Mouse (Mus musculus) forebrain, embryonic 11.5 days (tissue): Measurements from ENCODE around the gene Hoxa13. TPM values are rescaled to one million over a fixed set of nuclear protein-coding genes. Genes with fewer than 3 reads are reported as not detected.

Experiments used
- ATAC-seq: fragments of 200-750 bp; cut with Nextera tagmentation; replicated peaks from 2 replicates; pipeline ENCODE4 v1.8.0; 2017; ENCODE audit warnings: moderate TSS enrichment; ENCODE audit not compliant: low FRiP score
- DNase-seq: peaks from one replicate; pipeline ENCODE4 v3.0.0-alpha.2; 2017; ENCODE audit warnings: low spot score
- H3K27ac ChIP-seq: fragments of 300-500 bp; sonication (generic); 2 replicates; pipeline ENCODE4 v1.5.1; 2014; ENCODE audit warnings: low read depth, low read length
- H3K27me3 ChIP-seq: fragments of 300-500 bp; sonication (generic); 2 replicates; pipeline ENCODE4 v1.6.1; 2014; ENCODE audit warnings: mild to moderate bottlenecking, low read length, mixed read lengths; ENCODE audit not compliant: control insufficient read depth, insufficient read depth
- H3K36me3 ChIP-seq: fragments of 300-500 bp; sonication (generic); 2 replicates; pipeline ENCODE4 v1.6.1; 2014; ENCODE audit warnings: mild to moderate bottlenecking, low read length, moderate library complexity, mixed read lengths; ENCODE audit not compliant: control insufficient read depth, insufficient read depth
- H3K4me1 ChIP-seq: fragments of 300-500 bp; sonication (generic); replicated peaks from 2 replicates; pipeline ENCODE4 v1.6.1; 2014; ENCODE audit warnings: low read length, mixed read lengths; ENCODE audit not compliant: control insufficient read depth, insufficient read depth
- H3K4me2 ChIP-seq: fragments of 300-500 bp; sonication (generic); 2 replicates; pipeline ENCODE4 v1.6.1; 2014; ENCODE audit warnings: low read depth, mild to moderate bottlenecking, low read length, moderate library complexity, mixed read lengths; ENCODE audit not compliant: severe bottlenecking
- H3K4me3 ChIP-seq: fragments of 300-500 bp; sonication (generic); 2 replicates; pipeline ENCODE4 v1.5.1; 2014; ENCODE audit warnings: low read depth, low read length
- H3K9ac ChIP-seq: fragments of 300-500 bp; sonication (generic); 2 replicates; pipeline ENCODE4 v1.6.1; 2014; ENCODE audit warnings: low read length
- H3K9me3 ChIP-seq: fragments of 300-500 bp; sonication (generic); 2 replicates; pipeline ENCODE4 v1.6.1; 2016; ENCODE audit warnings: low read length, mixed read lengths; ENCODE audit not compliant: control insufficient read depth
- WGBS: fragments of 180-500 bp; shearing (Covaris S2); extraction: QIAGEN DNeasy Blood & Tissue Kit; methylation state at CpG from one replicate; pipeline ENCODE4 v1.1.7; 2014; 5-methylcytosine and 5-hydroxymethylcytosine counted together
- polyA plus RNA-seq: library from polyadenylated mRNA; unstranded; fragments of >200 nt; fragmentation: Nextera tagmentation; extraction: Ambion mirVana; gene quantifications from 2 replicates; pipeline ENCODE4 v1.2.1, GENCODE M21; 2014

Hoxa13 gene
- polyA plus RNA-seq, 1 experiment from 2014 or later = not detected

- H3K9ac ChIP-seq = no peak overlapping the region
- H3K4me1 ChIP-seq = peaks cover 9% of the 10 kb centered on the region
- no peak for ATAC-seq
- H3K4me2 ChIP-seq = no peak overlapping the region
- 13% methylated on average over 32 of the region's 32 CpGs for WGBS
- no peaks in the 10 kb centered on the region for H3K36me3 ChIP-seq
- H3K9me3 ChIP-seq = no peaks in the 10 kb centered on the region
- H3K27ac ChIP-seq = no peak overlapping the region
- DNase-seq = peak; percentile 64
- H3K27me3 ChIP-seq = peaks cover 100% of the 10 kb centered on the region
- no peak overlapping the region for H3K4me3 ChIP-seq
Measured at GRCm38 (mm10) chr6:52220003-52220864, 40.4 kb downstream of the Hoxa13 start.

- peaks cover 100% of the 10 kb centered on the region for H3K27me3 ChIP-seq
- no peak overlapping the region for H3K4me2 ChIP-seq
- DNase-seq (no peak), ATAC-seq (no peak)
- H3K27ac ChIP-seq = no peak overlapping the region
- WGBS = 17% methylated on average over 9 of the region's 9 CpGs
- no peak overlapping the region for H3K9ac ChIP-seq
- no peaks in the 10 kb centered on the region for H3K36me3 ChIP-seq
- peaks cover 9% of the 10 kb centered on the region for H3K4me1 ChIP-seq
- no peak overlapping the region for H3K4me3 ChIP-seq
- no peaks in the 10 kb centered on the region for H3K9me3 ChIP-seq
Measured at GRCm38 (mm10) chr6:52219234-52219942, 41.3 kb downstream of the Hoxa13 start.

DNA sequence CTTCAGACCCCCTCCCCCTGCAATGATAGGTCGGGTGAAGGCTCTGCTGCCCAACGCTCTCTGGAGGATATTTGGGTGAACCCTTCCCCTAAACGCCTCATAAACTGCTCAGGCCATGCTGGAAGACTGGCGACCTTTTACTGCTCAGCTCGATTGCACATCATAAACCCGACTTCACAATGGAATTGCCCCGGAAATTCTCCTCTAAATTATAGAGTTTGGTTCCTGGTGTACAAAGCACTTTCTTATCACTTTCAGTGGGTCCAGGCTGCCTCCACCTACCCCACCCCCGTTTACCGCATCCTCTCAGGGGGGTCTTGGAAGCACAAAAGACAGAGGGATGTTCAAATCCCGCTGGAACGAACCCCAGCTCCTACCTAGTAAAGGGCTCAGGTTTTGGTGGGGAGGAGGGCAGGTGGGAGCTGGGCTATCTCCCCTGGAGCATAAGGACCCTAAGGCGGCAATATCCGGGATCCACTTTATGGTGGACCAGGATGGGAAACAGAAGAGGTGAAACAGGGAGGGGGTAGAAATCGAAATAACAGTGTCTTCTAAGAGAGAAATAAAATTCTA lies 42.0 kb downstream of the Hoxa13 start:
- Histone ChIP-seq H3K36me3 (no peaks in the 10 kb centered on the region), H3K9me3 (no peaks in the 10 kb centered on the region), H3K4me2 (no peak overlapping the region), H3K4me3 (no peak overlapping the region), H3K4me1 (peaks cover 9% of the 10 kb centered on the region), H3K9ac (no peak overlapping the region), H3K27me3 (peaks cover 100% of the 10 kb centered on the region), H3K27ac (no peak overlapping the region)
- 5% methylated on average over 14 of the region's 14 CpGs for WGBS
- ATAC-seq (no peak), DNase-seq (no peak)

- H3K27me3 ChIP-seq = peaks cover 100% of the 10 kb centered on the region
- no peaks in the 10 kb centered on the region for H3K36me3 ChIP-seq
- ATAC-seq (no peak), DNase-seq (no peak)
- H3K4me2 ChIP-seq = no peak overlapping the region
- 2% methylated on average over 23 of the region's 23 CpGs for WGBS
- H3K4me1 ChIP-seq = peaks cover 9% of the 10 kb centered on the region
- H3K4me3 ChIP-seq = no peak overlapping the region
- H3K27ac ChIP-seq = no peak overlapping the region
- H3K9me3 ChIP-seq = no peaks in the 10 kb centered on the region
- H3K9ac ChIP-seq = no peak overlapping the region
Measured at GRCm38 (mm10) chr6:52217895-52218642, 42.6 kb downstream of the Hoxa13 start.

GRCm38 (mm10) chr6:52217459-52217768 lies 43.3 kb downstream of the Hoxa13 start:
- no peak overlapping the region for H3K27ac ChIP-seq
- peak; percentile 82 for DNase-seq
- ATAC-seq = no peak
- H3K27me3 ChIP-seq = peaks cover 100% of the 10 kb centered on the region
- no peak overlapping the region for H3K9ac ChIP-seq
- under 1% methylated on average over 25 of the region's 25 CpGs for WGBS
- no peaks in the 10 kb centered on the region for H3K9me3 ChIP-seq
- H3K4me2 ChIP-seq = peak overlapping the region; percentile 47
- no peaks in the 10 kb centered on the region for H3K36me3 ChIP-seq
- peak overlapping the region; percentile 24 for H3K4me3 ChIP-seq
- H3K4me1 ChIP-seq = peaks cover 9% of the 10 kb centered on the region

DNA sequence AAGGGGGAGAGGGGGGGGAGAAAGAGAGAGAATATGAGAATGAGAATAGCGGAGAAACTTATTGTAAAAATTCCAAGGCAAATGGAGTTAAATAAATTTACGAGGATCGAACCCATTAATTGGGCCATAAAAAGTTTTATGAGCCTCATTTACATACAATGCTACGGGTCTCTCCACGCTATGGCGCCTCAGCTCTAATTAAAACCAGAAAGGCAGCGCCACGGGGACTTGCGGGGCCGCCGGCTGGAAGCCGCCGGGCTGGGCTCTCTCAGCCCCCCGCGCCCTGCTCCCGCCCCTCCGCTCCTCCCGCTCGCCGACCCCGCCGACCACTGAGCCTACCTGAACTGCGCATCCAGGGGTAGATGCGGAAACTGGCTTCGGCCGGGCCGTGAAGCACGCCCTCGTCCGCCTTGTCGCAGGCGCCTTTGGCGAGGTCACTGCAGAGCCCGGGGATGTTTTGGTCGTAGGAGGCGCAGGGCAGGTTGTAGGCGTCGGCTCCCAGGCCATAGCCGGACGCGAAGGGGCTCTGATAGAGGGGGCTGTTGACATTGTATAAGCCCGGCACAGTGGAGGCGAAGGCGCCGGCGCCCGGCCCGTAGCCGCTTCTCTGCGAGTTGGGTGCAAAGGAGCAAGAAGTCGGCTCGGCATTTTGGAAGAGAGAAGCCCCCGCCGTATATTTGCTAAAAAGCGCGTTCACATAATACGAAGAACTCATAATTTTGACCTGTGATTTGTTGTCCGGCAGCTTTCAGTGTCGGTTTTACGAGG lies 43.8 kb downstream of the Hoxa13 start:
- WGBS = 2% methylated on average over 60 of the region's 60 CpGs
- Histone ChIP-seq H3K4me2 (peak overlapping the region; percentile 47), H3K27me3 (peaks cover 100% of the 10 kb centered on the region), H3K36me3 (no peaks in the 10 kb centered on the region), H3K9me3 (no peaks in the 10 kb centered on the region), H3K27ac (no peak overlapping the region), H3K9ac (no peak overlapping the region), H3K4me3 (peak overlapping the region; percentile 24), H3K4me1 (peaks cover 9% of the 10 kb centered on the region)
- ATAC-seq = no peak
- peak; percentile 70 for DNase-seq

GRCm38 (mm10) chr6:52215771-52216535 lies 44.7 kb downstream of the Hoxa13 start:
- H3K4me2 ChIP-seq = no peak overlapping the region
- peak; percentile 54 for DNase-seq

More at GRCm38 (mm10) chr6:52215771-52216535, 44.7 kb downstream of the Hoxa13 start:
- H3K4me3 ChIP-seq = no peak overlapping the region
- no peaks in the 10 kb centered on the region for H3K36me3 ChIP-seq
- peaks cover 100% of the 10 kb centered on the region for H3K27me3 ChIP-seq
- no peak for ATAC-seq
- H3K27ac ChIP-seq = no peak overlapping the region
- 2% methylated on average over 30 of the region's 30 CpGs for WGBS
- H3K9ac ChIP-seq = no peak overlapping the region
- H3K9me3 ChIP-seq = no peaks in the 10 kb centered on the region
- peaks cover 6% of the 10 kb centered on the region for H3K4me1 ChIP-seq
